Mouse (Mus musculus) G1E (cell line): Measurements from ENCODE around the gene Urgcp.

Source experiments
- CTCF ChIP-seq: IDR thresholded peaks from 2 replicates; pipeline ENCODE4 v1.5.1; 2012; ENCODE audit warnings: low read depth, low read length, inconsistent platforms, mixed read lengths
- GATA2 ChIP-seq: IDR thresholded peaks from 2 replicates; pipeline ENCODE4 v1.6.1; 2012; ENCODE audit warnings: low read depth, low read length, inconsistent platforms, borderline replicate concordance
- POLR2AphosphoS5 ChIP-seq: IDR thresholded peaks from 2 replicates; pipeline ENCODE4 v1.6.1; 2012; ENCODE audit warnings: low read depth, low read length, inconsistent platforms; ENCODE audit not compliant: insufficient replicate concordance
- TAL1 ChIP-seq: conservative IDR thresholded peaks from 2 replicates; pipeline ENCODE4 v1.6.1; 2012; ENCODE audit warnings: low read depth, low read length, inconsistent platforms, mixed read lengths

DNA sequence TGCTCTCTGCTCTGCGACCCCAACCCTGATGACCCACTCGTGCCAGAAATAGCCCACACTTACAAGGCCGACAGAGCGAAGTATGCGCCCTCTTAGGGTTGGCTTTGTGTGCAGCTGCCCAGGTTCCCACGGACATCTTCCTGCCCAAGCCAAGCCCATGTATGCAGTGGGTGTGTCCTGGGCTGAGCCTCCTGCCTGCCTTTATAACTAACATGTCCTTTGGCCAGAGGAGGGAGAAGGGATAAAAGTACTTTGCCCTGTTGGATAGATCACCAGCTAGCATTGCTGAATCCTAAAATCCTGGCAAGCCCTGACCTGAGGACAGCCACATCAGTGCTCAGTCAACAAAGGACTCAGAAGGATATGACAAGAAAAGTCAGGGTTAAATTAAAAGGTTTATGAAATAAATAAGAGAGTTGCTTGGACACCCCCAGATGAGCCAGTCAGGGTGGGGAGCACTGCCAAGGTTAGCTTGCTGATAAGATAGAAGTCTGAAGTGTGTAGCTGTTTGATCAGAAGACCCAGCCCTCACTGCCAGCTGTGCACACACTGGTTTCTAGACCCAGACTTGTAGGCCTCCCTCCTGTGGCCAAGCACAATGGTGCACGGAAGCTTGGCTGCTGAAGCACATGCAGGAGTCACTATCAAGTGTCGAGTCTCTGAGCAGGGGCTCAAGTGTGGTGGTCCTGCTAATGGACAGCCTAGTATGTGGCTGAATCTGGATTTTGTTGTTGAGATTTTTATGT, 20.2 kb upstream of the Urgcp start:
- TF ChIP-seq CTCF (no peak), POLR2AphosphoS5 (no peak), GATA2 (no peak), TAL1 (no peak)
